ENCODE assay signal across 23 mouse cellular contexts in genomic region chr2:71863531-71864173, GRCm38 (mm10). TPM values are rescaled to one million over a fixed set of nuclear protein-coding genes. Genes with fewer than 3 reads are reported as not detected.
A peak's percentile ranks its signal among the peaks of the same experiment; 100 is the strongest.
DNase-seq lines count a peak whose midpoint lies in the region; ATAC-seq and TF ChIP-seq lines count a peak whose summit lies in the region.
"Had no signal": no experiment of that assay in that cellular context is flagged by ENCODE, and none has a peak within 500 bp of the region (broad histone marks: within the 10 kb centered on the region; RNA-seq: fewer than 3 reads in every experiment).

No protein-coding gene starts in this region.

- WGBS in kidney, adult 2 months, result 70% methylated on average over 5 of the region's 5 CpGs
- 40% methylated on average over 5 of the region's 5 CpGs for WGBS in spleen, adult 2 months
- 91% methylated on average over 5 of the region's 5 CpGs for WGBS in hindbrain, embryonic 10.5 days
- 87% methylated on average over 5 of the region's 5 CpGs for WGBS in hindbrain, embryonic 11.5 days

- no peak overlapping the region for H3K9ac ChIP-seq in hindbrain, embryonic 11.5 days (ENCODE audit: low read depth, low read length)
- H3K9ac ChIP-seq: forebrain, embryonic 12.5 days; intestine, embryonic 15.5 days; stomach, embryonic 15.5 days had no signal

- no peak overlapping the region for H3K4me2 ChIP-seq in hindbrain, embryonic 11.5 days (replicated peaks; ENCODE audit: low read depth, low read length)
- H3K4me2 ChIP-seq: forebrain, embryonic 12.5 days; heart, embryonic 11.5 days; intestine, embryonic 15.5 days; liver, embryonic 11.5 days; stomach, embryonic 15.5 days had no signal

- H3K27me3 ChIP-seq in kidney, adult 2 months (replicated peaks; ENCODE audit: control insufficient read depth, insufficient read depth, low read length), result no peaks in the 10 kb centered on the region
- H3K27me3 ChIP-seq in spleen, adult 2 months (ENCODE audit: control insufficient read depth, insufficient read depth, low read length), result no peaks in the 10 kb centered on the region
- H3K27me3 ChIP-seq in hindbrain, embryonic 10.5 days (ENCODE audit: insufficient read depth, poor library complexity, severe bottlenecking), result no peaks in the 10 kb centered on the region
- H3K27me3 ChIP-seq in hindbrain, embryonic 11.5 days (ENCODE audit: control insufficient read depth, insufficient read depth, low read length), result no peaks in the 10 kb centered on the region
- H3K27me3 ChIP-seq: forebrain, embryonic 12.5 days; intestine, embryonic 15.5 days; stomach, embryonic 15.5 days had no signal

- no peak for ATAC-seq in erythroid progenitor cell, adult 5-6 weeks (replicated peaks; ENCODE audit: low FRiP score, poor library complexity, severe bottlenecking)
- no peak for ATAC-seq in hindbrain, embryonic 11.5 days (ENCODE audit: low FRiP score)
- ATAC-seq: intestine, embryonic 15.5 days had no signal

- DNase-seq in kidney, adult 2 months, result peak; percentile 65
- DNase-seq in kidney, postnatal 10 days, result no peak
- DNase-seq in spleen, adult 2 months (ENCODE audit: low read depth in 1 of 2, low spot score in 2 of 2), result no peak
- no peak for DNase-seq in spleen, adult 18-20 months
- DNase-seq in hindbrain, embryonic 10.5 days (ENCODE audit: low spot score), result no peak
- DNase-seq in hindbrain, embryonic 11.5 days (ENCODE audit: low spot score), result no peak
- DNase-seq: cerebellum, adult 9-11 months; heart, postnatal 36 days; kidney, postnatal 25 days; lung, adult 2 months; lung, postnatal 36 days; midbrain, embryonic 14.5 days; retina, postnatal 1 day; thymus, adult 2 months had no signal

- TF ChIP-seq CTCF in kidney, adult 2 months (conservative IDR thresholded peaks at IDR 0.05; ENCODE audit: insufficient read depth, insufficient read length, low read depth, low read length), result no peak
- TF ChIP-seq CTCF in spleen, adult 2 months (IDR thresholded peaks at IDR 0.05; ENCODE audit: extremely low read depth, insufficient read depth, insufficient read length, insufficient replicate concordance), result no peak
- no peak for TF ChIP-seq CTCF in cortical plate, adult 2 months (IDR thresholded peaks at IDR 0.05; ENCODE audit: extremely low read depth, insufficient read depth, low read length)

- H3K9me3 ChIP-seq in hindbrain, embryonic 10.5 days, result no peaks in the 10 kb centered on the region
- H3K9me3 ChIP-seq in hindbrain, embryonic 11.5 days (ENCODE audit: control insufficient read depth, low read length), result no peaks in the 10 kb centered on the region
- H3K9me3 ChIP-seq: forebrain, embryonic 12.5 days; intestine, embryonic 15.5 days; limb, embryonic 10.5 days; stomach, embryonic 15.5 days had no signal

- TF ChIP-seq POLR2A in kidney, adult 2 months (IDR thresholded peaks at IDR 0.05; ENCODE audit: low read depth, low read length), result no peak
- TF ChIP-seq POLR2A in spleen, adult 2 months (IDR thresholded peaks at IDR 0.05; ENCODE audit: low read depth, low read length), result no peak
- no peak for TF ChIP-seq POLR2A in cortical plate, adult 2 months (IDR thresholded peaks at IDR 0.05; ENCODE audit: extremely low read depth, insufficient read depth, low read length)

- peak overlapping the region; percentile 83 for H3K27ac ChIP-seq in kidney, adult 2 months (ENCODE audit: insufficient read depth, low read depth, low read length)
- peak overlapping the region; percentile 39; the same call in 1 of the 2 replicates for H3K27ac ChIP-seq in spleen, adult 2 months (ENCODE audit: insufficient read depth, low read length)
- H3K27ac ChIP-seq in cortical plate, adult 2 months (ENCODE audit: insufficient read depth, low read length), result peak overlapping the region; percentile 79; the same call in 1 of the 2 replicates
- H3K27ac ChIP-seq in hindbrain, embryonic 10.5 days, result no peak overlapping the region
- no peak overlapping the region for H3K27ac ChIP-seq in hindbrain, embryonic 11.5 days (ENCODE audit: low read depth, low read length)
- H3K27ac ChIP-seq: forebrain, embryonic 12.5 days; intestine, embryonic 15.5 days; limb, embryonic 10.5 days; stomach, embryonic 15.5 days had no signal

- H3K4me3 ChIP-seq in kidney, adult 2 months (ENCODE audit: insufficient read depth, low read depth, low read length), result no peak overlapping the region
- H3K4me3 ChIP-seq in spleen, adult 2 months (ENCODE audit: extremely low read depth, insufficient read depth, insufficient read length), result no peak overlapping the region
- H3K4me3 ChIP-seq in cortical plate, adult 2 months (ENCODE audit: insufficient read depth, low read length), result no peak overlapping the region
- no peak overlapping the region for H3K4me3 ChIP-seq in hindbrain, embryonic 10.5 days
- H3K4me3 ChIP-seq in hindbrain, embryonic 11.5 days (ENCODE audit: low read depth, low read length), result no peak overlapping the region
- H3K4me3 ChIP-seq: forebrain, embryonic 12.5 days; intestine, embryonic 15.5 days; limb, embryonic 10.5 days; myocyte; stomach, embryonic 15.5 days had no signal

- no peaks in the 10 kb centered on the region for H3K36me3 ChIP-seq in kidney, adult 2 months (ENCODE audit: control insufficient read depth, insufficient read depth, low read length)
- no peaks in the 10 kb centered on the region for H3K36me3 ChIP-seq in spleen, adult 2 months (ENCODE audit: control insufficient read depth, insufficient read depth, low read length)
- no peaks in the 10 kb centered on the region for H3K36me3 ChIP-seq in hindbrain, embryonic 10.5 days
- no peaks in the 10 kb centered on the region for H3K36me3 ChIP-seq in hindbrain, embryonic 11.5 days (ENCODE audit: control insufficient read depth, insufficient read depth, low read length)
- H3K36me3 ChIP-seq: forebrain, embryonic 12.5 days; intestine, embryonic 15.5 days; limb, embryonic 10.5 days; stomach, embryonic 15.5 days had no signal

- H3K4me1 ChIP-seq in kidney, adult 2 months (ENCODE audit: control insufficient read depth, insufficient read depth, low read length), result peaks cover 16% of the 10 kb centered on the region
- H3K4me1 ChIP-seq in spleen, adult 2 months (ENCODE audit: control insufficient read depth, insufficient read depth, insufficient read length), result peaks cover 18% of the 10 kb centered on the region
- peaks cover 3% of the 10 kb centered on the region for H3K4me1 ChIP-seq in cortical plate, adult 2 months (ENCODE audit: control insufficient read depth, insufficient read depth, low read length)
- H3K4me1 ChIP-seq in hindbrain, embryonic 10.5 days (replicated peaks), result peaks cover 7% of the 10 kb centered on the region
- no peaks in the 10 kb centered on the region for H3K4me1 ChIP-seq in hindbrain, embryonic 11.5 days (replicated peaks; ENCODE audit: control insufficient read depth, insufficient read depth, low read length)
- H3K4me1 ChIP-seq: forebrain, embryonic 12.5 days; stomach, embryonic 15.5 days had no signal

RNA-seq across cellular contexts. Expression of gene Pdk1, which starts 9.4 kb away (rescaled TPM):
- polyA plus RNA-seq in kidney, adult 2 months (2012; rRNA removed), result 12.0 and 16.7 TPM in 2 replicates
- 14.1 and 14.5 TPM in 2 replicates for polyA plus RNA-seq in spleen, adult 2 months (2012; rRNA removed)
- polyA plus RNA-seq in cortical plate, adult 2 months (2012; rRNA removed), result 31.7 and 33.4 TPM in 2 replicates
- 34.5 and 56.1 TPM in 2 replicates for polyA plus RNA-seq in hindbrain, embryonic 10.5 days (2016; fragmentation: Nextera tagmentation; extraction: Ambion mirVana)
- 2.5 and 9.4 TPM in 2 replicates for total RNA-seq in erythroid progenitor cell, adult 5-6 weeks (2015; ENCODE audit: low replicate concordance)
- 7.3 and 19.4 TPM in 2 replicates for total RNA-seq in erythroid progenitor cell, adult 5-6 weeks (2017; ENCODE audit: low replicate concordance)
- 29.8 and 31.0 TPM in 2 replicates for polyA plus RNA-seq in hindbrain, embryonic 11.5 days (2014; fragmentation: Nextera tagmentation; extraction: Ambion mirVana)

Comparison
In these comparisons a context has a peak if more than half of its experiments do, and no peak if none do; other contexts are left out.
1. H3K27ac ChIP-seq: peak in kidney, adult 2 months (single experiment), spleen, adult 2 months (single experiment) and cortical plate, adult 2 months (single experiment); none in hindbrain, embryonic 10.5 days (single experiment) and hindbrain, embryonic 11.5 days (single experiment).